In the genomic region with DNA sequence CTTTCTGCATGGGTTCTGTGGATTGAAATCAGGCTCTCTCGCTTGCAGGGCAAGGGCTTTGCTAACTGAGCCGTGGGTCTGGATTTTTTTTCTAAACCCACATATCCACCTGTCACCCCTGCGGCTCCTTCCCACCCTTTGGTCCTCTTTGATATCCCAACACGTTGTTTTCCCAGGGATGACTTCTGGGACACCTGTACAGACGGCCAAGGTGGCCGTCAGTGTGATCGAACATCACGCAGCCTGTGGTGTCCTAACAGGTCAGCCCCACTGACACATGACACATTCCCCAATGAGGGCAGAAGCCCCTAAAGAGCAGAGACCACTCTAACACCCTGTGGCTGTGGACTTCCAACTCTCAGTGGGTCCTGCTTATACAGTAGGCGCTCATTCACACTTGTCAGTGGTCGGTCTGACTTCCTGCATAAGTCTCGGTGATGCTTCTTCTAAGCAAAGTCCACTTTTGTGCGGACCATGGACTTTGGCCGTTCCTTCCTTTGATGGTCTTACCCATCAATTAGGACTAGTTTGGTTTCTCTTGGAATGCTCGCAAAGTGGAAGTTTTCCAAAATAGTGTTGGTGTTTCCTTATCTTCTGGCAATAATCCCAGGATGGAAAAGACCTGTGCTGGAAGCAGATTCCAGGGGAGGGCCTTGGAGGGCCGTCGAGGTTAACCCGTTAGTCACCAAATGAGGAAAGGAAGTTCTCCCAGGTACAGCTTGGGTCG, we compare ENCODE assay signal across 23 mouse cellular contexts. TPM values are rescaled to one million over a fixed set of nuclear protein-coding genes. Genes with fewer than 3 reads are reported as not detected.
DNase-seq lines count a peak whose midpoint lies in the region; ATAC-seq and TF ChIP-seq lines count a peak whose summit lies in the region.
"Had no signal": no experiment of that assay in that cellular context is flagged by ENCODE, and none has a peak within 500 bp of the region (broad histone marks: within the 10 kb centered on the region; RNA-seq: fewer than 3 reads in every experiment).

No protein-coding gene starts in this region.

- no peaks in the 10 kb centered on the region for H3K9me3 ChIP-seq in lung, embryonic 14.5 days (ENCODE audit: low read depth, low read length)
- H3K9me3 ChIP-seq: embryonic facial prominence, embryonic 10.5 days; forebrain, embryonic 10.5 days; heart, embryonic 12.5 days; hindbrain, embryonic 15.5 days had no signal

- no peaks in the 10 kb centered on the region for H3K79me2 ChIP-seq in heart, adult 2 months (replicated peaks; ENCODE audit: control insufficient read depth, insufficient read depth, low read length)

- no peak overlapping the region for H3K9ac ChIP-seq in heart, adult 2 months (ENCODE audit: low read depth, low read length)
- H3K9ac ChIP-seq in lung, embryonic 14.5 days, result no peak overlapping the region
- H3K9ac ChIP-seq: heart, embryonic 12.5 days; hindbrain, embryonic 15.5 days had no signal

- H3K27me3 ChIP-seq in heart, adult 2 months (ENCODE audit: control insufficient read depth, insufficient read depth, low read length), result no peaks in the 10 kb centered on the region
- no peaks in the 10 kb centered on the region for H3K27me3 ChIP-seq in kidney, adult 2 months (replicated peaks; ENCODE audit: control insufficient read depth, insufficient read depth, low read length)
- H3K27me3 ChIP-seq in lung, embryonic 14.5 days (ENCODE audit: insufficient read depth, low read length), result no peaks in the 10 kb centered on the region
- H3K27me3 ChIP-seq: heart, embryonic 12.5 days; hindbrain, embryonic 15.5 days had no signal

- TF ChIP-seq EP300 in heart, adult 2 months (IDR thresholded peaks at IDR 0.05; ENCODE audit: insufficient read depth, low read depth, low read length), result no peak

- DNase-seq in heart, adult 11 months, result peak; percentile 91
- DNase-seq in heart, adult 2 months, result no peak
- DNase-seq in kidney, adult 2 months, result peak; percentile 88
- DNase-seq in kidney, postnatal 4 days, result no peak
- DNase-seq in lung, embryonic 14.5 days, result peak; percentile 57
- DNase-seq in lung, postnatal 25 days (ENCODE audit: low spot score), result no peak
- DNase-seq: adrenal gland, adult 8-10 months; adrenal gland, postnatal 36 days; B cell, adult 2 months; cerebellum, adult 2 months; cerebellum, postnatal 10 days; gastrocnemius, adult 2 months; gastrocnemius, postnatal 25 days; heart, postnatal 36 days had no signal

- intact Hi-C loops in heart, adult 2 months (cut with DNase I), result no loop called here

- H3K4me2 ChIP-seq in lung, embryonic 14.5 days, result no peak overlapping the region
- H3K4me2 ChIP-seq: heart, embryonic 12.5 days; hindbrain, embryonic 15.5 days had no signal

- no peak overlapping the region for H3K27ac ChIP-seq in heart, adult 2 months
- no peak overlapping the region for H3K27ac ChIP-seq in kidney, adult 2 months (ENCODE audit: insufficient read depth, low read depth, low read length)
- no peak overlapping the region for H3K27ac ChIP-seq in lung, embryonic 14.5 days (ENCODE audit: low read depth)
- H3K27ac ChIP-seq: embryonic facial prominence, embryonic 10.5 days; forebrain, embryonic 10.5 days; gastrocnemius, adult 2 months; hindbrain, embryonic 15.5 days had no signal

- no peak for ATAC-seq in lung, embryonic 14.5 days (ENCODE audit: insufficient read depth)
- no peak for ATAC-seq in erythroblast, adult 5-6 weeks (replicated peaks; ENCODE audit: low FRiP score, poor library complexity, severe bottlenecking)
- ATAC-seq: CD4-positive, CD25-positive, alpha-beta regulatory T cell, adult 4 months; forebrain, embryonic 14.5 days had no signal

- no peak for TF ChIP-seq CTCF in heart, adult 2 months (IDR thresholded peaks at IDR 0.05)
- TF ChIP-seq CTCF in kidney, adult 2 months (conservative IDR thresholded peaks at IDR 0.05; ENCODE audit: insufficient read depth, insufficient read length, low read depth, low read length), result no peak
- no peak for TF ChIP-seq CTCF in lung, embryonic 14.5 days (IDR thresholded peaks at IDR 0.05; ENCODE audit: low read depth)

- H3K4me3 ChIP-seq in heart, adult 2 months, result no peak overlapping the region
- H3K4me3 ChIP-seq in kidney, adult 2 months (ENCODE audit: insufficient read depth, low read depth, low read length), result no peak overlapping the region
- no peak overlapping the region for H3K4me3 ChIP-seq in lung, embryonic 14.5 days (ENCODE audit: low read depth, low read length)
- H3K4me3 ChIP-seq: embryonic facial prominence, embryonic 10.5 days; erythroblast, embryonic 14.5 days; forebrain, embryonic 10.5 days; gastrocnemius, adult 2 months; heart, embryonic 12.5 days; hindbrain, embryonic 15.5 days had no signal

- WGBS in heart, adult 2 months, result 45% methylated on average over 18 of the region's 18 CpGs
- 47% methylated on average over 18 of the region's 18 CpGs for WGBS in kidney, adult 2 months
- WGBS in lung, embryonic 14.5 days, result 54% methylated on average over 18 of the region's 18 CpGs

- no peaks in the 10 kb centered on the region for H3K36me3 ChIP-seq in heart, adult 2 months (ENCODE audit: control insufficient read depth, insufficient read depth, low read length)
- H3K36me3 ChIP-seq in kidney, adult 2 months (ENCODE audit: control insufficient read depth, insufficient read depth, low read length), result no peaks in the 10 kb centered on the region
- H3K36me3 ChIP-seq in lung, embryonic 14.5 days (ENCODE audit: insufficient read depth), result no peaks in the 10 kb centered on the region
- H3K36me3 ChIP-seq: embryonic facial prominence, embryonic 10.5 days; forebrain, embryonic 10.5 days; G1E; heart, embryonic 12.5 days; hindbrain, embryonic 15.5 days had no signal

- TF ChIP-seq POLR2A in heart, adult 2 months (IDR thresholded peaks at IDR 0.05; ENCODE audit: insufficient read depth, low read depth, low read length), result no peak
- no peak for TF ChIP-seq POLR2A in kidney, adult 2 months (IDR thresholded peaks at IDR 0.05; ENCODE audit: low read depth, low read length)

- peaks cover 8% of the 10 kb centered on the region for H3K4me1 ChIP-seq in heart, adult 2 months (ENCODE audit: control insufficient read depth, insufficient read depth, low read length)
- H3K4me1 ChIP-seq in kidney, adult 2 months (ENCODE audit: control insufficient read depth, insufficient read depth, low read length), result peaks cover 15% of the 10 kb centered on the region
- H3K4me1 ChIP-seq in lung, embryonic 14.5 days (ENCODE audit: insufficient read depth), result peaks cover 14% of the 10 kb centered on the region

RNA-seq across cellular contexts. Expression of a gene that starts 9.1 kb away (rescaled TPM):
- total RNA-seq in heart, adult 2 months (2021), result 10 to 100 TPM; 28.5 to 30.0 TPM
- 17.6 and 22.1 TPM in 2 replicates for polyA plus RNA-seq in heart, adult 2 months (2012; rRNA removed)
- 31.4 and 37.0 TPM in 2 replicates for polyA plus RNA-seq in kidney, adult 2 months (2012; rRNA removed)
- polyA plus RNA-seq in lung, embryonic 14.5 days (2014; fragmentation: Nextera tagmentation; extraction: Ambion mirVana), result 23.0 and 25.0 TPM in 2 replicates
- not detected in 2 replicates for total RNA-seq in erythroblast, adult 5-6 weeks (2015; ENCODE audit: low replicate concordance)
- total RNA-seq in erythroblast, adult 5-6 weeks (2017; ENCODE audit: low replicate concordance), result 0.14 TPM in 1 of 2 replicates, not detected in the other
- polyA plus RNA-seq: erythroblast, embryonic 14.5 days; G1E had no signal

Comparison
In these comparisons a context has a peak if more than half of its experiments do, and no peak if none do; other contexts are left out.
1. DNase-seq: peak in heart, adult 11 months (single experiment), kidney, adult 2 months (single experiment) and lung, embryonic 14.5 days (single experiment); none in heart, adult 2 months (0 of 2), kidney, postnatal 4 days (0 of 2) and lung, postnatal 25 days (single experiment).